Mouse (Mus musculus): Measurements from ENCODE around the gene Sema6d.

The Sema6d gene

DNA sequence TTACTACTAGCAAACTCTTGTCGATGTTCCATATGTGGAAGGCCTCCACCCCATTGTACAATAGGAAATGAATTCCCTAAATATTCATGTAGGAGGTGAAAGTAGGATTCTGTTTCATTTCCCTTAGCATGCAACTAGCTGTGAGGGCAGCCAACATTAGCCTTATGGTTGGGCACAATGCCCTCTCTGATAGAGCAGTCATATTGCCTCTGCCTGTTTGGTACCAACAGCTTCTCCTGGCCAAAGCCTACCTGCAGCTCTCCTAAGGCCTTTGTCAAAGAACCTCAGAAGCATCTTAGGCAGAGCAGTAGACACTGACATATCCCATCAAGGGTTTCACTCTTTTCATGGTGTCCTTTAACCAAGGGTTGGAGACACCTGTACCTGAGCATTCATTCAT is 578.7 kb downstream of the Sema6d start:
- no peak for DNase-seq

DNA sequence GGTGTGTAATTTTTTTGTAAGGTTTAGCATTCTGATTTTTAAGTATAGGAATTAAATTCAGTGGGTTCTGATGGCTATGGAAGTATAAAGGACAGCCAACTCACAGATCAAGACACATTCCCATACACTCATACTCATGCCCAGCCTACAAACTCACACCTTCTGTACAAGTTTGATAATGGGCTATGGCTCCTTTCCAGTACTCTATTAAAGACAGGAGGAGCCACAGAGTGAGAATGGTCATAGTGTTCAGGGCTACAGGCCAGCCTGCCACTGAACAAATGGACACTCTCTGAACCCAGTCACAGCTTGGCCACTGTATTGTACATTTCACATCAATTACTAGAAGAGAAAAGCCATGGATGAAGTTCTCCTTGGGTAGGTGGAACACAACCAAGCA is 583.3 kb downstream of the Sema6d start:
- no peak for DNase-seq

DNA sequence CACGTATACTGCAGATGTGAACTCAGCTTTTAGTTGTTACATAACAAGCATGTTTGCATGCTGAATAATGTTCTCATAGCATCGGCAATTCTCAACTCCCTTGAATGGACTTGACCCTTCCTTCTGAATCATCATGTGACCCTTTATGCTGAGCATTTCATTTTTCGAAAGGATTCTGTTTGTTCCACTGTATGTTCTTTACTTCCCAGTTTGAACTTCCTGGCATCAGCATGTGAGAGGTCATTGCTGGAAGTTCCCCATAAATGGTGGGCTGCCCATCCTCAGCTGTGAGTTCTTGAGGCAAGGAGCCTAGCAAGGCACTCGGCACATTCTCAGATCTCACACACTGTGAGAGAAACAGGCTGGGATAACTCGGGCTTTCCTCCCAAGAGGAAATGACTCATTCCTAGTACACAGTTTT is 594.7 kb downstream of the Sema6d start:
- no peak for DNase-seq

DNA sequence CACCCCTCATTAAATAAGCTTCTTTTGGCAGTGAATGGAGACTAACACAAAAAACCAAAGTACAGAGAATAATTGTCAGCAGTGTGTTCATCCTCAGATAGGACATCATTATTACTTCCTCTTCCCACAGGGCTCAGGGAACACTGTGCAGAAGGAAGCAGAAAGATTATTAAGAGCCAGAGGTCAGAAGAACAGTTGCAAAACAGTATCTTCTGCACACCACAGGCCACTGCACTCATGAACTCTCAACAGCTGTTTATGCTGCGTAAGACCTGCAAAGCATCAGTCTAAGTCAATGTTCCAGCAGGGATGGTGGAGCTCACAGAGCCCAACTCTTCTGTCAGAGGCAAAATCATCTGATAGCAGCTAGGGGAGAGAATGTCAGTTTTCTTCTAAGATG is 600.6 kb downstream of the Sema6d start:
- no peak for DNase-seq

DNA sequence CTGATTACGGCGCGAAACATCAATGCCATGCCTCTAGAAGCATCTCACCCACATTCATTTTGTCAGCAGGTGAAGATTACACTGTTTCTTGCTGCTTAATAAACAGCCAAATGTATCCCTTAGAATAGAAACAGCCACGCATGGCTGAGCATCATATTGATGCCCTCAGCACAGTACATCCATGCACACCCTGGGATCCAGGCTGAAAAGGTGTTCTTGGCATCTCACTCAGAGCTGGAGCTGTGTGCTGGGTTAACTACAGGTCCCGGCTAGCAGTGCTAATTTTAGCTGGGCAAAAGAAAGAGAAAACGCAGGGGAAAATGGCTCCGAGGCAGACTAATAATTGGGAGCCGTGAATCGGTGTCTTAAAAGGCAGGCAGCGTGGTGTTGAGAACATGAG is 612.9 kb downstream of the Sema6d start:
- no peak for DNase-seq

DNA sequence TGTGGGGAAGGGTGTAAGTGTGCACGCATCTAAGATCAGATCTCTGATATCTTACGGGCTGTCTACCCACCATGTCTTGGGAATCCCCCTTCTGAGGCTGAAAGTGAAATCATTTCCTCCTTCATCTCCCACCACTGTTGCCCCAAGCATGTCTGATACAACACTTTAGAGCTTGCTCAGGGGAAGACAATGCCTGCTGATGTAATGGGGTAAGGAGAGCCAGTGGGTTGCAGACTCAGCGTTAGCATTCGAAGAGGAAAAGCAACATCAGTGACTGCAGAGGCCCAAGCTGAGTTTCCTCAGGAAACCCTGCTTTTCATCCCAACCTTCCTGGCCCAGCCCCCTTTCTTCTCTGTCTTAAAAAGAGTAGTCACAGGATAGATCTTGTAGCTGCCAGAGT is 615.2 kb downstream of the Sema6d start:
- no peak for DNase-seq

DNA sequence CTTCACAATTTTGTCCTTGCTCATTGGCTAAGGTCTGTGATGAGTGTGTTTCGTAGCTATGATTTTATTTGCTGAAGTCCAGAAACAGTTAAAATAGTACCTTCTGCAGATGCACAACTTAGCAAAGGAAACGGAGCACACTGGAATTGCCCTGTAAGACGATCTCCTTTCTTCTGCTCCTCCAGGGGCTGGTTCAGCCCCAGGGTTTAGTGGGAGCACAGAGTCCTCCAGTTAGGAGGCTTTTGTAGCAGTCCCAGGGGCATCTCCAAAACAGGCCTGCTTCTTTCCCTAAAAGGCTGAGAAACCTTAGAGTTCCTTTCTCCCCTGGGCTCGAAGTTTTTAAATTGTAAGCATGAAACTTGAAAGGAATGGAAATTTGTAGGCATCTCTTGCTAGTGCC is 616.0 kb downstream of the Sema6d start:
- no peak for DNase-seq

DNA sequence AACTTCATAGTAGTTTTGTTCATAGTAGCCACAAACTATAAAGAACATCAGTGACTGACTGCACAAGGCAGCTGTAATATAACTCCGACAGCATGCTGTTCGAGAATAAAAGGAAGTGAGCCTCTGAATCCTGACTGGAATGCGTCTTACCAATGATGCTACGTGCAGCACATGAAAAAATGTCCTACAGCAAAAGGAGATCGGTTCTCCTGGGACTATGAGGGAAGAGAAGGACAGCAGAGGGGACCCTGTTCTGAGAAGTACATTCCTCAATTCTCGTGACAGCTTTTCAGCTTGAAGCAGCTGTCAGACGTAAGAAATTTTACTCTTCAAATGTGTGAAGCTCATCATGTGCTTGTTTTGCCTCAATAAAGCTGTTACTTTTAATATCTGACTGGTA is 617.1 kb downstream of the Sema6d start:
- no peak for DNase-seq
